9 mouse cellular contexts compared by ENCODE assay signal in the genomic region with DNA sequence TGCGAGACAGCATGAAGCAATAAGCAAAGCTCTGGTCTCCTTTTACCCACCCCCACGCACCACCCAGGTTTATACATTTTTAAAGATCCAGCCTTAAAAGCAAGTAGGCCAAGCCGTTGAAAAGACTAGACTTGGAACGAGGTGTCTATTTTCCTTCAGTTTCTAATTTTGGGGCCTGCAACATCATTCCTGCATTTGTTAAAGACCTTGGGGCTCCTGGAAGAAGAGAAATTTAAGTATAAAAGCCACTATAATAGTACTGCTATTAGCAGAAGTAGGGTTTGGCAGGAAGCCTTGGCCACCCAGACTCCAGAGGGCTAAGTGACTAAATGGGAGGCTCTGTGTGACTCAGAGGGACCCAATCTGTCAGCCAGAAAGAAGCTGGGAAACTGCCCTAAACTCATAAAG.
DNase-seq lines count a peak whose midpoint lies in the region; ATAC-seq and TF ChIP-seq lines count a peak whose summit lies in the region.
"Had no signal": no experiment of that assay in that cellular context is flagged by ENCODE, and none has a peak within 500 bp of the region (broad histone marks: within the 10 kb centered on the region; RNA-seq: fewer than 3 reads in every experiment).

No protein-coding gene starts in this region.

- no peak overlapping the region for H3K4me3 ChIP-seq in hindbrain, postnatal 0 days (ENCODE audit: low read length)
- H3K4me3 ChIP-seq: heart, embryonic 13.5 days; midbrain, embryonic 12.5 days had no signal

- H3K27ac ChIP-seq in hindbrain, postnatal 0 days: peak overlapping the region; percentile 60; the same call in 1 of the 2 replicates
- H3K27ac ChIP-seq: heart, embryonic 13.5 days; midbrain, embryonic 12.5 days had no signal

- H3K36me3 ChIP-seq in hindbrain, postnatal 0 days (ENCODE audit: insufficient read depth, low read length): no peaks in the 10 kb centered on the region

- peak; percentile 54; the same call in 1 of the 2 replicates for ATAC-seq in hindbrain, postnatal 0 days

- DNase-seq in kidney, postnatal 10 days: peak; percentile 47
- no peak for DNase-seq in kidney, postnatal 36 days
- peak; percentile 72 for DNase-seq in brain, embryonic 14.5 days (ENCODE audit: low read depth)
- peak; percentile 56 for DNase-seq in hindbrain, postnatal 0 days (ENCODE audit: low spot score)
- peak; percentile 82 for DNase-seq in right cerebral cortex, adult 18-20 months
- DNase-seq in spleen, postnatal 10 days (ENCODE audit: low spot score in 2 of 2): no peak
- no peak for DNase-seq in thymus, postnatal 4 days

- H3K9ac ChIP-seq in hindbrain, postnatal 0 days (replicated peaks; ENCODE audit: low read length): no peak overlapping the region
- H3K9ac ChIP-seq: heart, embryonic 13.5 days; midbrain, embryonic 12.5 days had no signal

- WGBS in hindbrain, postnatal 0 days: 61% methylated on average over 4 of the region's 4 CpGs

- H3K9me3 ChIP-seq in hindbrain, postnatal 0 days (ENCODE audit: low read length): no peaks in the 10 kb centered on the region
- H3K9me3 ChIP-seq: heart, embryonic 13.5 days; midbrain, embryonic 12.5 days had no signal

- no peak for TF ChIP-seq CTCF in brain, embryonic 14.5 days (IDR thresholded peaks at IDR 0.05; ENCODE audit: borderline replicate concordance, extremely low read depth, insufficient read depth, insufficient read length)
- TF ChIP-seq CTCF in hindbrain, postnatal 0 days (IDR thresholded peaks at IDR 0.05; ENCODE audit: low read depth): no peak

- no peak overlapping the region for H3K4me2 ChIP-seq in hindbrain, postnatal 0 days (ENCODE audit: low read depth, low read length)
- H3K4me2 ChIP-seq: heart, embryonic 13.5 days; midbrain, embryonic 12.5 days had no signal

- H3K27me3 ChIP-seq in hindbrain, postnatal 0 days (ENCODE audit: insufficient read depth, low read length): no peaks in the 10 kb centered on the region
- H3K27me3 ChIP-seq: heart, embryonic 13.5 days; midbrain, embryonic 12.5 days had no signal

- no peak for TF ChIP-seq POLR2A in brain, embryonic 14.5 days (IDR thresholded peaks at IDR 0.05; ENCODE audit: borderline replicate concordance, extremely low read depth, insufficient read depth, insufficient read length, poor library complexity, severe bottlenecking)

- H3K4me1 ChIP-seq in hindbrain, postnatal 0 days (ENCODE audit: insufficient read depth, low read length): peaks cover 6% of the 10 kb centered on the region; the same call in 1 of the 2 replicates
- H3K4me1 ChIP-seq: heart, embryonic 13.5 days had no signal

Comparison
In these comparisons a context has a peak if more than half of its experiments do, and no peak if none do; other contexts are left out.
1. DNase-seq: peak in kidney, postnatal 10 days (single experiment), brain, embryonic 14.5 days (single experiment), hindbrain, postnatal 0 days (single experiment) and right cerebral cortex, adult 18-20 months (single experiment); none in kidney, postnatal 36 days (0 of 2), spleen, postnatal 10 days (0 of 2) and thymus, postnatal 4 days (single experiment).